Mouse (Mus musculus) ES-E14 (cell line): Measurements from ENCODE around the gene Opalin.

ENCODE experiments used
- CHD2 ChIP-seq: IDR thresholded peaks from 2 replicates; pipeline ENCODE4 v1.6.1; 2014; ENCODE audit warnings: mild to moderate bottlenecking, low read depth, low read length, inconsistent platforms
- MAFK ChIP-seq: IDR thresholded peaks from 2 replicates; pipeline ENCODE4 v1.6.1; 2014; ENCODE audit warnings: mild to moderate bottlenecking, low read depth, low read length, inconsistent platforms; ENCODE audit not compliant: insufficient read depth
- ZNF384 ChIP-seq: IDR thresholded peaks from 2 replicates; pipeline ENCODE4 v1.6.1; 2012; ENCODE audit warnings: low read depth, low read length, inconsistent platforms

GRCm38 (mm10) chr19:41100863-41101262 is 23.9 kb upstream of the Opalin start:
- TF ChIP-seq ZNF384 (no peak), CHD2 (no peak), MAFK (no peak)
